Mouse (Mus musculus): ENCODE data around the gene Pmepa1.

- TF ChIP-seq CTCF (IDR thresholded peaks at IDR 0.05; ENCODE audit: extremely low read depth, insufficient read depth, insufficient read length, insufficient replicate concordance) = no peak
- TF ChIP-seq POLR2A (IDR thresholded peaks at IDR 0.05; ENCODE audit: low read depth, low read length) = no peak
These were observed 59.5 kb downstream of the Pmepa1 start for GRCm38 (mm10) chr2:173216840-173217239.
